Mouse (Mus musculus) telencephalon, adult 2 months (tissue): ENCODE data around the gene A730049H05Rik.

Source experiments
- DNase-seq: peaks from one replicate; pipeline ENCODE4 v3.0.0-alpha.2; 2011; ENCODE audit warnings: low read depth, low spot score

Gene A730049H05Rik

DNA sequence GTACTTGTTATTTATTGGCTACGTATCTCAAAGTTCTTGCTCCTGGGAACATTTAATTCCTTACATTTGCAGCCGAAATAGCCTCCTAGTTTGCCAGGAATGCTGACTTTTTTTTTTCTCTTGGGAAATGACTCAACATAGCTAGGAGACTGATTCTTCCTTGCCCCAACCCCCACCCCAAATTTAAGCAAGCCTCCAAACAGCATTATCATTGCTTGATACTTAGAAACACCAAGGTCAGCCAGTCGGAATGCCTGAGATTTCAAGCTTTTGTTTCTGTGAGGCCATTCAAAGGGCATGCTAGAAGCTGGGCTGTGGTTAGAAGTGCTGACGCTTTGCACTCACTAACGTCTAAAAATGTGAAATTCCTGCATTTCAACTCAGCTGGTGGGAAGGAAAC is 11.1 kb downstream of the A730049H05Rik start:
- no peak for DNase-seq

DNA sequence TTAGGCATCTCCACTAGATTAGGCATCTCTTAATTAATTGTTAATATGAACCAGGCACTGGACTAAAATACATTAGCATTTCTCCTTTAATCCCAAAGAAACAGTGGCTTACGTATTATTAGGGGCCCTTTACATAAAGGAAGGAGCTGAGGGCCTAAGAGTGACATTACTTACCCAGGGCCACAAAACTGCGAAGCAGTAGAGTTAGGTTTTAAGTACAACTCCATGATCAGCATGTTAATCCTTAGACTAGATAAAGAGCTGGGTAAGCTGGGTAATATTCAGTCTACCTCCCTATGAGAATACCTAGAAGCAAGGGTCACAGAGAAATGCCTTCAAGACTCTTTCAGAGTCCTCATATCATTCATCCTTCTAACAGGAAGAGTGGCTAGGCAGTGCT is 12.9 kb downstream of the A730049H05Rik start:
- DNase-seq, result no peak

DNA sequence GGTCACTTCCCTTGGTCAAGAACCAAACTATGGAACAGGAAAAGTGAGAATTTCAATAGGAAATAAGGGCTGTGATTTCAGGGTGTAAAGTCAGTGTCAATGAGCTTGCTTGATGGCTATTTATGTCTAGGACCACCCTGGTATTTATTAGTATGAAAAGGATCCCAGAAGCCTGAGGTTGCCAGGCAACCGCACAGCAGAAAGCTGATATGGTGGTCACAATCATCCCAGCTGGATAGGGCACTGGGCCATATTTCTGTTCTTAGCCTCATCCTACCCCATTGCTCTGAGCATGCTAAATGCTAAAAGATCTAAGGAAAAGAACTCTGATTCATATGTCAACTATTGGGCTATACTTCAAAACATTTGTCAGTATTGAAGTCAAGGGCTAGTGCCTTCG is 14.8 kb downstream of the A730049H05Rik start:
- DNase-seq, result no peak

DNA sequence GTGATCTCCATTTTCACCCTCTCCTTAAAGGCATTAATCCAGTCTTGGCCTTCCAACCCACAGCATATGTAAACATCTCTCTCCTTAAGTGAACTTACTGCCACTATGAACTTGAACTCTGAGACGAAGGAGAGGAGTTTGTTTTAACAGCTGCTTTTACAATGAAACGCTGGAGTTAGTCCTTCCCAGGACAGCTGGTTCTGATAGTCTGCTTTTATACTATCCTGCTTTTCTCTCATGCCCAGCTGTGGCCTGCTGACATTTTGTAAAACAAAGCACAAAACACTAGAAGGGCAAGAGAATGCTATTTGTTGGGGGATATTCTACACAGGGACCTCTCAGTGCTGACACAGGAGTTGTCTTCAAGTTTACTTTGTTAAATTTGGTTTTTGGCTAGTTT is 25.7 kb downstream of the A730049H05Rik start:
- DNase-seq, result no peak

DNA sequence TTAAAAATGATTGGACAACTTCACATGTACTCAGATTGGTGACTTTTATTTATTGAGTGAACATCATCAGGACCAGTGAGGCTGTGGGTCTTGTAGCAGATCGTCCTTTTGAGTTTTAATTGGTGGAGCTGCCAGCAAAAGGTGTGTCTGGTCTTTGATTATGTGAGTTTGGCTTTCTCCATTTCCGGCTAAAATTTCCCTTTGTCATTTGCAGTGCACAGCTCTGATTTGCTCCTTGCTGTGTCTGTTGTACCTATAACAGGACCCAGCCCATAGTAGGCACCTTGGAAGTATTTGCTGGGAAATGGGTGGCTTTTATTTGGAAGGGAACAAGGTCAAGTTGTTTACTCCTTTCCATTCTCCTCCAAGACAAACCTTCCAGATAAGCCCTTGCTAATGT is 27.2 kb downstream of the A730049H05Rik start:
- no peak for DNase-seq

DNA sequence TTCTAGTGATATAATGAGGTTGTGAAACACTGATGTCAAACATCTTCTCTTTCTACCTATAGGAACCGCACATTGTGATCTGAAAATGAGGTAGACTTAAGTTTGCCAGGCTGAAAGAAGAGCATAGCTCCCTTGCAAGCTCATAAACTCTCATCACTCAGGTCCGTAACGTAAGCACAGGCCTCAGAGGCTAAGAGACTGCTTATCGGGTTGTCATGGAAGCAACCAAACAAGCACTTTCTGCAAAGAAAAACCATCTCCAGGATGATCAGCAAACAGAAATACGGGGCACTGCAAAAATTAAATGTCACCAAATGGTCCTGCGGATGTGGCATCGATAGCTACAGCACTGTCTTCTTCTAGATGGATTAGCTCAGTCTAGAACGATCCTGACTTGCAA is 29.6 kb downstream of the A730049H05Rik start:
- peak; percentile 5 for DNase-seq

DNA sequence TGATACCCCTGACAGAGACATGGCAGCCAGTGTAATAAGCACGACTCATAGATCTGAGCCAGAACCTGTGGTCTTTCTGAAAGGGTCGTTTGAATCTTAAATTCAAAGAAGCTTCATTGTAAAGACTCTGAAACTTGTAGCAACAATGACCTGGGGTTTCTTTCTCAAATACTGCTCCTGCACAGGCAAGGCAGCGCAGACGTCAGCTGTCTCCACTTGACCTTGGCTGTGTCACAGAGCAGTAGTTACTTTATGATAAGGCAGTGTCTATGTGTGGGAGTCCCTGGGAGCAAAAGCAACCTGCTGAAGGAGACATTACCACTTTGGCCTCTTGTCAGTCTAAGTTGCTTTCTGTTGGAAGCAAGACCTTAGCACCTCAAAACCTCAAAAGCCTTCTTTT is 30.3 kb downstream of the A730049H05Rik start:
- no peak for DNase-seq

DNA sequence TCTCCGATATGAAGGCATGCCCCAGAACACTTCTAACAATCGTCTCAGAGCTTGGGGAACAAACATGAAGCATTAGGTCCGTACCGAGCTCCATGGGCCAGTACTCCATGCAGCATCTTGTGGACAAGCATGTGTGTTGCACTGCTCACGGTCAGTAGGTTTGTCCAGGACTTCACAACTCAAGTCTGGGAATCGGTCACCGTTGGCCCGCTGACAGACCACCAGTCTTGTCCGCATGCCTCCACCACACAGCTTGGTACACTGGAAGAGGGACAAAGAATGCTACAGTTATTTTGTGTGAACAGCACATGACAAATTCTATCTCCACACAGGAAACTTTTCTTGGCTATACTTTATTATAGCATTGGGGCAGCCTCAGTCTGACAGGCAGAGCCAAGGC is 32.9 kb downstream of the A730049H05Rik start:
- no peak for DNase-seq

DNA sequence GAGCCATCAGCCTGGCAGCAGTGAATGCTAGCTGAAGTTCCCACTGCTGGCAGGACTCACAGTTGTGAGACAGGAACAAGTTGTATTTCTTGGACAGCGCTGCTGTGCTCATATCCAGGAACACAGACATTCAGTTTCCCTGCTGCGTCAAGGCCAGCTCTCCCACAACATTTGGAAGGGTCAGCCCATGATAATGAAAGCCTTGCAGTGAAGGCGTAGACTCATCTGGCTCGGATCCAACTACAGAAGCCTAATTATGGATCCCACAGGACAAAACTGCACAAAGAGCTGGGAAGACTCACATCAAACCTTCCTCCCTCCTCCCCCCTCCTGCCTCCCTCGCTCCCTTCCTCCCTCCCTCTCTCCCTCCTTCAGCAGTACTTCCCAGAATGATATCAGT is 34.0 kb downstream of the A730049H05Rik start:
- peak; percentile 64 for DNase-seq

DNA sequence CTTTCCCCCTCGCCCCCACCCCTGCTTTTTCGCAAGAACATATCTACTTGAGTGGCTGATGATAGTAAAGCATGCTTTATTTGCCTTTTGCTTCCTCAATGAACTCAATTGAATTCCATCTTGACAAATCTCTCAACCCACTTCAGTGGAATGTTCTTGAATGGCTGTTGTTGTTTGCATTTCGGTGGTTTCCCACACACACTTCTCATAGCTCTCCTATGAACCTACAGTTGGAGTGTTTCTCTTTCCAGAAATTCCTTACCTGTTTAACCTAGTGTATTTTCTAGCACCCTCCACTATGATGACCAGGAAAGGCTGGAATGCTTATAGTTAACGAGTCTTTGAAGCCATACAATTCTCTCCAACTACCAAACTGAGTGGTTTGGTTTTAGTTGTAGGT is 38.6 kb downstream of the A730049H05Rik start:
- DNase-seq, result no peak

DNA sequence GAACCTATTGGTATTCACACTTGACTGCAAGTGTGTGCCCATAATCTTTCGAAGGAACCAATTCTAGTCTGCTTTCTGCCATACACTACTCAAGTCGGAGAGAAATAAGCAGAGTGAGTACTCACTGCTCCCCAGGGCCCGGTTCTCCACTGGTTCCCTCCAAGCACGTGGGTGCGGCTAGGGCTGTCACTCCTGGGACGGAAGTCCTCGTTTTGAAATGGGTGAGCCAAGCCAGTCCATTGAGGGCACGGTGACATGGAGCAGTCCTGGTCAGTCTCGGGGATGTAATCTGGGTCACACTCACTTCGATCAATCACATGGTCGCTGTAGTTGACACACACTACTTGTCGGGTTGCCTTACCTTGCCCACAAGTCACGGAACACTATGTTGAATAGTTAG is 41.5 kb downstream of the A730049H05Rik start:
- no peak for DNase-seq

DNA sequence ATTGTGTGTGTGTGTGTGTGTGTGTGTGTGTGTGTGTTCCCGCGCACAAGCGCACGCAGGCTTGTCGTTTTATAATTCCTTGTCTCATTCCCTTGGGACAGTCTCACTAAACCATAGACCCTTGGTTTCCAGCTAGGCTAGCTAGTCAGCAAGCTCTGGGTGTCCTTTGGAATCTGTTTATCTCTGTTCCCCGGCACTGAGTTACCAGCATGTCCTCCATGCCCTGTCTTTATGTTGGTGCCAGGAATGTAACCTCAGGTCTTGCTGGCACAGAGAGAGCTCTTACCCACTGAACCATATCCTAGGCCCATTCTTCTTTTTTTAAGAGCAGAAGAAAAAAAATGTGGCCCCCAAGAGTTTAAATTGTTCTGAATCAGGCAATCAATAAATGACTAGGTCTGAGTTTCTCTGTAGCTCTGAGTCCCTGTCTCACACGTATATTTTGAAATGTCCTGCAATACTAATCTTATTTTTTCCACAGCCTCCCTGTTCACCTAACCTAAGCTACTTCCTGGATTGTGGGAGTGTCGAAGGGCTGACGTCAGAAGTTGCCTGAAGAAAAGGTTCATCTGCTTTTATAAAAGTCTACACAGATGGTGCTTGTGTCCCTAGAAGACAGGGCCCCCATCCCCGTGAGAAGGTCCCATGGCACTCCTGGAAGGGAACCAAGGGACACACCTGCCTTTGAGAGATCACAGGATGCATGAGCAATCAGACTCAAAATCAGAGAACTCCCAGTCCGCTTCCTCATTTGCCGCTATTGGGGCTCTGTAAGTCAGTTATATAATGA is 42.6 kb downstream of the A730049H05Rik start:
- no peak for DNase-seq

DNA sequence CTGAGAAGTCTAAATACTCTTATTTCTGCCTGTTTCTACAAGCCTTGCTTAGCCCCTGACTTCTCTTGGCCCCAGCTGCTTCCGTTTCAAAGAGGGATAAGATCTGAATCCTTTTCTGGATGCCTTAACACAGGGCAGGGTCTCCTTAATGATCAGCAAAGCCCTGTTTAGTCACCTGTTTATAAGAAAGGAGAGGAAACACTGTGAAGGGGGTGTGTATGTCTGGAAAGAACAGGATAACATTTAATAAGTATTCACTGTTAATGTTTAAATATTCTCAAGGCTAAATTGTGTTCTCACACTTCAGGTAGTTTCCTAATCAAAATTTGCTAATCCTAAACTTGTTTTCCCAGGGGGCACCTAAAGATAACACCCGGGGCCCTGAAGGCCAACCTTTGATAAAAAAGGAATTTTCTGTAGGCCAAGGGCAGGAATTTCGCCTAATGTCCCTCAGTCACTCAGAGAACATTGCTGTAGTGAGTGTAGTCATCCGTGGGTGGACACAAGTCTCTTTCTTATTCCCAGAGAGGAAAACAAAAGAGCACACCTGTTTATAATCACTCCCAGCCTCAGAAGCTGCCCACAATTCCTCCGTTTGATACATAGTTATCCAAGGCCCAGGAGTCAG is 44.1 kb downstream of the A730049H05Rik start:
- no peak for DNase-seq

DNA sequence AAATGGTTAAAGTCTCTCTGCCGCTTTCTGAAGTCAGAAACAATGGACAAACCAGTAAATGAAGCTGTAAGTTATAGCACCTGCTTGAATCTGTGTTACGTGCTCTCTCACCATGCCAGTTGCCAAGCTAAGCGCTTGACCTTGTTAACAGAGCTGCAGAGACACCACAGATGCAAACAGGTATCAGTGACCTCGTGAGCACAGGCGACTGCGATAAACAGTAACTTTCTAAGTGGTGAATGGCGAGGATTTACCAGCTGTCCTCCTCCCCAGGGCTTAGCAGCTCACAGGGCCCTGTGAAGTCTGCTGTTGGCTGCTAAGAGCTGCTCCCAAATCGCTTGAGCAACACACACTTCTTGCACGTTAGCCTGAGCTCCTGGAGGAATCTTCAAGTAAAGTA is 46.3 kb downstream of the A730049H05Rik start:
- DNase-seq, result no peak

DNA sequence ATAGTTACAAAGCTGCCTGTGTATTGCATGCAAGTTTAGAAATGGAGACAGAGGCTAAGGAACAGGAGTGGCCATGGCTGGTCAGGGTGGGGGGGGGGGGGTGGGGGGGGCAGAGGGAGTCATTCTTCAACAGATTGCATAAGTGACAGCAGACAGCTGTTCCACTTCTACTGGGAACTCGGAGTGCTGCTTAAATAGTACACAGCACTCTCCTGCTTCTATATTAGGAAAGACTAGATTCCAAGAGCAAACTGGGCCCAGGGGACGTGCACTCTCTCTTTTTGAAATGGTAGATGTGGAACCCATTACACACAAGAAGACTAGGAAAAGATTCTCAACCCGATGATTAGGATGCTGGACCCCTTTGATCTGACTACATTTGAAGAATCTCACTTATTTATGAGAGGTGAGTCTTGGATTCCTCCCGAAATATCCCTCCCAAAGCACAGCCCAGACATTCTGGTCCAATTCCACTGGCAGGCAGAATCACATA is 52.9 kb downstream of the A730049H05Rik start, which contains the start of gene Gm15737:
Gene Gm15737 (plus strand): TSS at position 269 of the 493 bp plus-strand sequence.
- DNase-seq, result peak; percentile 48

DNA sequence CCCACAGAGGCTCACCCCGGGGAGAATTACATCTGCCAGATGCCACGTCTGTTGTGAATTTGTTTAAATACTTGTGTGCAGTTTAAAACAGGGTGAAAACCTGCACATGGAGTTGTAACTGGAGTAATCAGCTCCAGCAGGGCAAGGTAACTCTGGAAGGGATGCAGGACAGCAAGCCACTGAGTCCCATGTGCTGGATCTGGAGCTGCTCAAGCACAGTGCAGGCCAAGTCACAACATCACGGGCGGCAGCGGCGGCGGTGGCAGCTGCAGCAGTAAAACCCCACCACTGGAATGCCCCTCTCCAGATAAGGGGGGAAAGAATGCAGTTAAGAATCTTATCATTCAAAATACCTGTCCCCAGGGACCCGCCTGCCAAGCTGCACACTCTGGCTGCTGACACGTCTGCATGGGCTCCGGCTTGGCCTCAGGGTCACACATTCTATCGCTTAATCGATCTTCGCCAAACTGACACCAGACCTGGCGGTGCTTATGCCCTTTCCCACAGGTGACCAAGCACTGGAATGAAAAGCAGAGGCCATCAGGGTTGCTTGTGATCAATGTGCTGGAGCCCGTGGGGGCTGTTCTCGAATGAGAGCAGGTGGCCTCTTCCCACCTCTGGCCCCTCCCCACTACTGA is 53.4 kb downstream of the A730049H05Rik start:
- DNase-seq, result no peak

DNA sequence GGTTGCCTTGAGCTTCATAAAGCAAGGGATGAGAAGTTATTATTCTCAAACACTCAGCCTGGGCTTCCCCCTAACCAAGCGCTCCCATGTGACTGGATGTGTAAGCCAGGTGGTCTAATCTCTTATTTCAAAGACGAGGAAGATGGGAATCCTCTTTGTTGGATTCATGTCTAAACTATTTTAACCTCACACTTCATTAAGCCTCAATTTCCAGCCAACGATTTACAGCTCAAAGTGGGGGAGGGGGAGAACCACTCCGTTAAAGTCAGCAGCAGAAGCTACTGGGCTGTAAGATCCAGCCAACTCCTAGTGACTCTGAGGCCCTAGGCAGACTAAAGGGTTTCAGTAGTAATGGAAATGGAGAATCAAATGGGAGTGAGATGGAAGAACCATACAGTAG is 55.5 kb downstream of the A730049H05Rik start:
- DNase-seq, result no peak

DNA sequence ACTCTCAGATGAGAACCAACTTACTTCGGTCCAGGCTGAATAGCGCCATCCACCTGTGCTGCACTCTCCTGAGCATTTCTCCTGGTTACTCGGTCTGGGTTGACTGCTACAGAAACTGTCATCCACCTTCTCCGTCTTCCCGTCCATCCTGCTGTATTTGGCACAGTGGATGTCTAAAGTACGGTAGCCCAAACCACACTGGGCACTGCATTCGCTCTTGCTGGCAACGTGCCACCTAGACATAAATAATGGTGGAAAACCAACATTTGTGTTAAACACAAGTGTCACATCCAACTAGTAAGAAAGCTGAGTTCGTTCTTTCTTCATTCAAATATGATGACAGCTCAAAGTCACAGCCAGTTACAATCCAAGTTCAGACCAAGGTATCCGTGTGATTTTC is 56.5 kb downstream of the A730049H05Rik start:
- no peak for DNase-seq

DNA sequence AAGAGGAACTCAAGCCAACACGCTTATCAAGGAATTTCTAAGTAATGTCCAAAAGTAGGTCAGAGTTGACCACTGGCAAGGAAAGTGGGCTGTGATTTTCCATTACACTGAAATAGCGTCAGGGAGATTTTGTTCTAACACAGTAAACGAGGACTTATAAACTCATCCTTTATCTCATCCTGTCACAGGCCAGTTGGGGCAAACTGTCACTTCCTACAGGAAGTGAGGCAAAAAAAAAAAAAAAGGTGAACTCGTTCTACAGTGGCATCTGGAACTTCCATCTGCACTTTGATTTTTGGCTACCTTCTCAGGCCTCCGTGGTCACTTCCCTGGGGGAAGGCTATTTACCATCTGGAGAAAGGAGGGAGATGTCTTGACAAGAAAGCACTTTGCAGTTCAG is 58.6 kb downstream of the A730049H05Rik start:
- DNase-seq, result no peak

DNA sequence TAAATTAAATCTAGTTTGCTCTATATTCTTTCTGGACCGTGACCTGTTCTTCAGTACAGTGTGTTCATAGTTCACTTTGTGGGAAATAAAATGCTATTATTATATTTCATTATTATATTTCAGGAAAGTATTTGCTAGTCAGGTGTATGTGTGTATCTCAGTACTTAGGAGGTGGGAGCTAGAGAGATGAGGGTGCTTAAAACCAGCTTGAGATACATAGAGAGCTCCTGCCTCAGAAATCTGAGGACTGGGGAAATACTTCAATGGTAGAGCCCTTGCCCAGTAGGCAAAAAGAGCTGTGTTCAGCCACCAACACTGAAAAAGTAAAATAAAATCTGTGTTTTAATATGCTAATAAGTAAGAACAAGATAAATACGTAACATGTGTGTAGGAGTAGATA is 59.1 kb downstream of the A730049H05Rik start:
- DNase-seq, result no peak

DNA sequence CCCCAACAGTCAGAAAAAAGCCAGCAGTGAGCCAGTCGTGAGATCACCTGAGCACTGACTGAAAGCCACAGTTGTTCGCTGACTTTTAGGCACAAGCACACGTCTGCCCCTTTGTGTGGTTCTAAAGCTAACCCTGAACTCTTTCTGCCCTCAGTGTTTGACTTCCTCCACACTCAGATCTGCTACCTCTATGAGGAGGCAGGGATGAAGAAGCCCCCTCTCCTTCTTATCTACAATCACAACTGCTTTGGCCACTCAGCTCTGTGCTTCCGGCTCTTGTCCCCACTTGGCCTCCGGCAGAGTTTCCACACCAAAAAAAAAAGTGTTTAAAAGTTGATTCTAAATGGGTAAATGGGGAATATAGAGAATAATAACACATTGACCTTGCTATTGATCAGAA is 59.8 kb downstream of the A730049H05Rik start:
- DNase-seq, result no peak

DNA sequence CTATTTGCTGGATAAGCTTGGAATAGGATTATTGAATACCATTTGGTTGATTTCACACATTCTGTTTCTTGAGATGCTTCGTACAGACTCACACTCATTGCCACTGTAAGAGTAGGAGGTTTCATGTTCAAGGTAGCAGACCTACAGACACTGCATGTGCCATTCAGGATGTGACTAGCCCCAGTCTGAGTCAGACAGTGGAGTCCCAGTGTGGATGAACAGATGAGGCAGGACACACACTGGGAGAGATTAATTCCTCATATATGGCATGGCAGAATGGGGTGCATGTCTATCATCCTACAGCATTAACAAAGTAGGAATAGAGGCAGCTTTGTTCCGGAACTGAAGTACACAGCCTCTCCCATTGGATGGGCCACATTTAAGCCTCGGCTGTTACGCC is 61.0 kb downstream of the A730049H05Rik start:
- DNase-seq, result no peak

DNA sequence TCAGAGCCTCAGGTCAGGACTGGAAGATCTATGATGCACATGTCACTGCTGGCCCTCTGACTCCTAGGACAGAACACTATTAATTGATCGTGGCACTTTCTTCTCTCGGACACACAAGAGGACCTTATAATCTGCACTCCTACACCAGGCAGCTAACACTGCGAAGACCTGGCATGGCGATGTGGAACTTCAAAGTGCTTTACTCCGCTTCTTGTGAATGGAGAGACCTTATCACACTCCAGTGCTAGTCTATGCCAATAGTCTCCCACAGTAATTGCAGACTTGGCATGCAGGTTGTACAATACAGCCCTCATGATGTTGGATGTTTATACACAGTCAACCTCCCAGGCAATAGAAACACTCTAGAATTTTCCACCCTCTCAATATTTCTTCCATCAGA is 62.5 kb downstream of the A730049H05Rik start:
- DNase-seq, result no peak
